Mouse (Mus musculus) neural tube, embryonic 14.5 days (tissue): Measurements from ENCODE around the gene Gadd45g. TPM values are rescaled to one million over a fixed set of nuclear protein-coding genes. Genes with fewer than 3 reads are reported as not detected.

Experiments
- ATAC-seq: fragments of 200-750 bp; cut with Nextera tagmentation; 2 replicates; pipeline ENCODE4 v1.8.0; 2017; ENCODE audit warnings: low read depth, mild to moderate bottlenecking, moderate TSS enrichment, moderate library complexity
- H3K27ac ChIP-seq: fragments of 300-500 bp; sonication (generic); 2 replicates; pipeline ENCODE4 v1.5.1; 2014; ENCODE audit warnings: low read depth, mild to moderate bottlenecking, control low read depth, low read length, moderate library complexity, mixed read lengths
- H3K27me3 ChIP-seq: fragments of 300-500 bp; sonication (generic); 2 replicates; pipeline ENCODE4 v1.6.1; 2014; ENCODE audit warnings: low read length; ENCODE audit not compliant: control insufficient read depth, insufficient read depth
- H3K36me3 ChIP-seq: fragments of 300-500 bp; sonication (generic); 2 replicates; pipeline ENCODE4 v1.6.1; 2014; ENCODE audit warnings: low read length, mixed read lengths; ENCODE audit not compliant: control insufficient read depth, insufficient read depth
- H3K4me1 ChIP-seq: fragments of 300-500 bp; sonication (generic); 2 replicates; pipeline ENCODE4 v1.6.1; 2014; ENCODE audit warnings: low read length; ENCODE audit not compliant: control insufficient read depth, insufficient read depth
- H3K4me2 ChIP-seq: fragments of 300-500 bp; sonication (generic); 2 replicates; pipeline ENCODE4 v1.6.1; 2014; ENCODE audit warnings: mild to moderate bottlenecking, low read depth, low read length, control low read depth
- H3K4me3 ChIP-seq: fragments of 300-500 bp; sonication (generic); 2 replicates; pipeline ENCODE4 v1.5.1; 2014; ENCODE audit warnings: low read depth, low read length, control low read depth, mixed read lengths
- H3K9ac ChIP-seq: fragments of 300-500 bp; sonication (generic); replicated peaks from 2 replicates; pipeline ENCODE4 v1.6.1; 2014; ENCODE audit warnings: low read depth, mild to moderate bottlenecking, control low read depth, low read length, mixed read lengths
- H3K9me3 ChIP-seq: fragments of 300-500 bp; sonication (generic); 2 replicates; pipeline ENCODE4 v1.6.1; 2016; ENCODE audit warnings: low read length; ENCODE audit not compliant: control insufficient read depth
- WGBS: fragments of 180-500 bp; shearing (Covaris S2); extraction: QIAGEN DNeasy Blood & Tissue Kit; methylation state at CpG from one replicate; pipeline ENCODE4 v1.1.7; 2014; 5-methylcytosine and 5-hydroxymethylcytosine counted together
- polyA plus RNA-seq: library from polyadenylated mRNA; unstranded; fragments of >200 nt; fragmentation: Nextera tagmentation; extraction: Ambion mirVana; gene quantifications from 2 replicates; pipeline ENCODE4 v1.2.1, GENCODE M21; 2014

Gene Gadd45g
- polyA plus RNA-seq, 1 experiment from 2014 or later = 26.4 TPM

GRCm38 (mm10) chr13:51871148-51871547 is 24.7 kb downstream of the Gadd45g start:
- no peaks in the 10 kb centered on the region for H3K36me3 ChIP-seq
- 95% methylated on average over 4 of the region's 4 CpGs for WGBS
- no peaks in the 10 kb centered on the region for H3K27me3 ChIP-seq
- no peak overlapping the region for H3K4me2 ChIP-seq
- H3K27ac ChIP-seq = no peak overlapping the region
- H3K4me3 ChIP-seq = no peak overlapping the region
- no peak overlapping the region for H3K9ac ChIP-seq
- no peak for ATAC-seq
- no peaks in the 10 kb centered on the region for H3K4me1 ChIP-seq
- no peaks in the 10 kb centered on the region for H3K9me3 ChIP-seq

GRCm38 (mm10) chr13:51872252-51872962 is 25.9 kb downstream of the Gadd45g start:
- no peak overlapping the region for H3K9ac ChIP-seq

GRCm38 (mm10) chr13:51872963-51873514 is 26.6 kb downstream of the Gadd45g start:
- no peak overlapping the region for H3K4me3 ChIP-seq
- no peak overlapping the region for H3K4me2 ChIP-seq
- H3K9me3 ChIP-seq = no peaks in the 10 kb centered on the region
- H3K4me1 ChIP-seq = no peaks in the 10 kb centered on the region
- ATAC-seq = no peak
- no peak overlapping the region for H3K27ac ChIP-seq
- 82% methylated on average over 9 of the region's 9 CpGs for WGBS
- no peak overlapping the region for H3K9ac ChIP-seq
- no peaks in the 10 kb centered on the region for H3K27me3 ChIP-seq
- H3K36me3 ChIP-seq = no peaks in the 10 kb centered on the region

More at GRCm38 (mm10) chr13:51872252-51872962, 25.9 kb downstream of the Gadd45g start:
- H3K27ac ChIP-seq = no peak overlapping the region
- no peaks in the 10 kb centered on the region for H3K27me3 ChIP-seq
- no peaks in the 10 kb centered on the region for H3K36me3 ChIP-seq
- H3K4me1 ChIP-seq = no peaks in the 10 kb centered on the region
- no peak overlapping the region for H3K4me2 ChIP-seq
- no peaks in the 10 kb centered on the region for H3K9me3 ChIP-seq
- no peak overlapping the region for H3K4me3 ChIP-seq
- WGBS = 80% methylated on average over 9 of the region's 9 CpGs
- no peak for ATAC-seq

- Histone ChIP-seq H3K9ac (no peak overlapping the region), H3K36me3 (no peaks in the 10 kb centered on the region), H3K4me1 (no peaks in the 10 kb centered on the region), H3K4me3 (no peak overlapping the region), H3K27me3 (no peaks in the 10 kb centered on the region), H3K27ac (no peak overlapping the region), H3K4me2 (no peak overlapping the region), H3K9me3 (no peaks in the 10 kb centered on the region)
- WGBS = 88% methylated on average over 5 of the region's 5 CpGs
- ATAC-seq = no peak
These were observed 27.3 kb downstream of the Gadd45g start for GRCm38 (mm10) chr13:51873786-51874185.

GRCm38 (mm10) chr13:51876131-51876530 is 29.7 kb downstream of the Gadd45g start:
- Histone ChIP-seq H3K4me1 (no peaks in the 10 kb centered on the region), H3K9ac (no peak overlapping the region), H3K36me3 (no peaks in the 10 kb centered on the region), H3K9me3 (no peaks in the 10 kb centered on the region), H3K4me2 (no peak overlapping the region), H3K4me3 (no peak overlapping the region), H3K27ac (no peak overlapping the region), H3K27me3 (no peaks in the 10 kb centered on the region)
- no peak for ATAC-seq
- whole genome bisulfite sequencing = 77% methylated on average over 12 of the region's 12 CpGs

GRCm38 (mm10) chr13:51878806-51879205 is 32.3 kb downstream of the Gadd45g start:
- Histone ChIP-seq H3K36me3 (no peaks in the 10 kb centered on the region), H3K4me2 (no peak overlapping the region), H3K27ac (no peak overlapping the region), H3K9me3 (no peaks in the 10 kb centered on the region), H3K4me3 (no peak overlapping the region), H3K27me3 (no peaks in the 10 kb centered on the region), H3K4me1 (no peaks in the 10 kb centered on the region), H3K9ac (no peak overlapping the region)
- ATAC-seq = no peak
- WGBS = 42% methylated on average over 8 of the region's 8 CpGs

- Histone ChIP-seq H3K4me3 (no peak overlapping the region), H3K36me3 (no peaks in the 10 kb centered on the region), H3K27me3 (no peaks in the 10 kb centered on the region), H3K4me1 (no peaks in the 10 kb centered on the region), H3K9ac (no peak overlapping the region), H3K4me2 (no peak overlapping the region), H3K9me3 (no peaks in the 10 kb centered on the region), H3K27ac (no peak overlapping the region)
- 90% methylated on average over 3 of the region's 3 CpGs for WGBS
- no peak for ATAC-seq
These were observed 33.1 kb downstream of the Gadd45g start for GRCm38 (mm10) chr13:51879571-51879970.

- 89% methylated on average over 4 of the region's 4 CpGs for WGBS
- Histone ChIP-seq H3K9ac (no peak overlapping the region), H3K27me3 (no peaks in the 10 kb centered on the region), H3K9me3 (no peaks in the 10 kb centered on the region), H3K4me1 (no peaks in the 10 kb centered on the region), H3K4me3 (no peak overlapping the region), H3K27ac (no peak overlapping the region), H3K4me2 (no peak overlapping the region), H3K36me3 (no peaks in the 10 kb centered on the region)
- ATAC-seq = no peak
These were observed 33.5 kb downstream of the Gadd45g start for GRCm38 (mm10) chr13:51880019-51880418.

- Histone ChIP-seq H3K9me3 (no peaks in the 10 kb centered on the region), H3K4me1 (no peaks in the 10 kb centered on the region), H3K27ac (no peak overlapping the region), H3K36me3 (no peaks in the 10 kb centered on the region), H3K27me3 (no peaks in the 10 kb centered on the region), H3K4me3 (no peak overlapping the region), H3K4me2 (no peak overlapping the region), H3K9ac (no peak overlapping the region)
- no peak for ATAC-seq
- WGBS = 69% methylated on average over 11 of the region's 11 CpGs
These were observed 35.0 kb downstream of the Gadd45g start for GRCm38 (mm10) chr13:51881271-51882128.
